Mouse (Mus musculus): ENCODE results near the gene Nlk. TPM values are rescaled to one million over a fixed set of nuclear protein-coding genes. Genes with fewer than 3 reads are reported as not detected.

Gene Nlk
- polyA plus RNA-seq, 1 experiment from 2014 or later: 18.3 TPM

DNA sequence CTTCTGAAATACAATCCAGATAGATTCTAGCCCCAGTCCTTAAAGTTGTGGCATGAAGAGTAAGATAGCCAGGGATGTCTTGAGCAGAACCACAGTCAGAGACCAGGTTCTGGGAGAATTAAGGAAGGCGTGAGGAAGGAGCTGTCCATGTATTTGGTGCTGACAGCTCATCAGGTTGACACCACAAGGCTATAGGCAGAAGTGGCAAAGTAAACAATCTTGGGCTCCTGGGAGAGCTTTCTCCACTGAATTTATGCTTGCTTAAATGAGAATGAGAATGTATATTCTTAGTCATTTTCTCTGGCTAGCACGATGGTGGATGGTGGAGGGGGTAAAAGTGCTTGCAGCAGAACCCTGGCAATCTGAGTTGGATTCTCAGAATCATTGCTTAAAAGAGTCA is 33.7 kb upstream of the Nlk start:
- no peak overlapping the region for H3K4me3 ChIP-seq (ENCODE audit: low read length)
- no peak for ATAC-seq (ENCODE audit: low FRiP score, low TSS enrichment)
- H3K27me3 ChIP-seq (ENCODE audit: control insufficient read depth, insufficient read depth, low read length): no peaks in the 10 kb centered on the region
- H3K36me3 ChIP-seq (ENCODE audit: control insufficient read depth, insufficient read depth, low read length): no peaks in the 10 kb centered on the region
- 16% methylated on average over 2 of the region's 2 CpGs for WGBS
- no peak overlapping the region for H3K9ac ChIP-seq (ENCODE audit: low read depth, low read length)
- H3K9me3 ChIP-seq (ENCODE audit: control insufficient read depth, low read length): no peaks in the 10 kb centered on the region
- no peaks in the 10 kb centered on the region for H3K4me1 ChIP-seq (ENCODE audit: control insufficient read depth, insufficient read depth, low read length)
- no peak overlapping the region for H3K4me2 ChIP-seq (replicated peaks; ENCODE audit: low read depth, low read length)
- no peak overlapping the region for H3K27ac ChIP-seq (ENCODE audit: low read depth, low read length)

GRCm38 (mm10) chr11:78728041-78728440 is 30.9 kb upstream of the Nlk start:
- no peaks in the 10 kb centered on the region for H3K4me1 ChIP-seq (ENCODE audit: control insufficient read depth, insufficient read depth, low read length)
- no peak overlapping the region for H3K9ac ChIP-seq (ENCODE audit: low read depth, low read length)
- no peaks in the 10 kb centered on the region for H3K36me3 ChIP-seq (ENCODE audit: control insufficient read depth, insufficient read depth, low read length)
- ATAC-seq (ENCODE audit: low FRiP score, low TSS enrichment): no peak
- 76% methylated on average over 4 of the region's 4 CpGs for WGBS
- no peak overlapping the region for H3K4me2 ChIP-seq (replicated peaks; ENCODE audit: low read depth, low read length)
- H3K9me3 ChIP-seq (ENCODE audit: control insufficient read depth, low read length): no peaks in the 10 kb centered on the region
- H3K27me3 ChIP-seq (ENCODE audit: control insufficient read depth, insufficient read depth, low read length): no peaks in the 10 kb centered on the region
- H3K27ac ChIP-seq (ENCODE audit: low read depth, low read length): no peak overlapping the region
- no peak overlapping the region for H3K4me3 ChIP-seq (ENCODE audit: low read length)

- no peak overlapping the region for H3K9ac ChIP-seq (ENCODE audit: low read depth, low read length)
- no peak overlapping the region for H3K4me2 ChIP-seq (replicated peaks; ENCODE audit: low read depth, low read length)
- H3K27ac ChIP-seq (ENCODE audit: low read depth, low read length): no peak overlapping the region
- H3K9me3 ChIP-seq (ENCODE audit: control insufficient read depth, low read length): no peaks in the 10 kb centered on the region
- H3K4me1 ChIP-seq (ENCODE audit: control insufficient read depth, insufficient read depth, low read length): no peaks in the 10 kb centered on the region
- H3K4me3 ChIP-seq (ENCODE audit: low read length): no peak overlapping the region
- no peak for ATAC-seq (ENCODE audit: low FRiP score, low TSS enrichment)
- no peaks in the 10 kb centered on the region for H3K36me3 ChIP-seq (ENCODE audit: control insufficient read depth, insufficient read depth, low read length)
- H3K27me3 ChIP-seq (ENCODE audit: control insufficient read depth, insufficient read depth, low read length): no peaks in the 10 kb centered on the region
- WGBS: 65% methylated on average over 3 of the region's 3 CpGs
Measured at GRCm38 (mm10) chr11:78726366-78726765, 29.2 kb upstream of the Nlk start.

GRCm38 (mm10) chr11:78724792-78725191 is 27.6 kb upstream of the Nlk start:
- Histone ChIP-seq H3K27ac (ENCODE audit: low read depth, low read length) (no peak overlapping the region), H3K4me3 (ENCODE audit: low read length) (no peak overlapping the region), H3K9me3 (ENCODE audit: control insufficient read depth, low read length) (no peaks in the 10 kb centered on the region), H3K36me3 (ENCODE audit: control insufficient read depth, insufficient read depth, low read length) (no peaks in the 10 kb centered on the region), H3K27me3 (ENCODE audit: control insufficient read depth, insufficient read depth, low read length) (no peaks in the 10 kb centered on the region), H3K4me1 (ENCODE audit: control insufficient read depth, insufficient read depth, low read length) (no peaks in the 10 kb centered on the region), H3K4me2 (replicated peaks; ENCODE audit: low read depth, low read length) (no peak overlapping the region), H3K9ac (ENCODE audit: low read depth, low read length) (no peak overlapping the region)
- 48% methylated on average over 1 of the region's 1 CpGs for WGBS
- ATAC-seq (ENCODE audit: low FRiP score, low TSS enrichment): no peak

DNA sequence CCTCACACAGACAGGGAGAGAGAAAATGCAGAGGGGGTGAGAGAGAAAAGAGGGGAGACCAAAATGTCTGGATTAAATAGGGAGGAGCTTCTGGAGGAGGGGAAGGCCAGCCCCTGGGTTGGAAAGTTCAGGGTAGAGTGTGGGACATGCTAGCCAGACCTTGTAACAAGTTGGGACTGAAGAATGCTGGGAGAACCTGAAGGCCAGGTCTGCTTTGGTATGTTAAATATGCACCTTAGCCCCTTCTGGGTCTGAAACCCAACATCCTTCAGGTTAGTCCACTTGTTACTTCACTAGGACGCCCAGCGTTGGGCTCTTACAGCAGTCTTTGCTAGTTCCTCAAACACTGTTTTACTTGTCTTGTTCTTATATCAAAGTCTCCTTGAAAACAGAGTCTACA is 24.2 kb upstream of the Nlk start:
- H3K27me3 ChIP-seq (ENCODE audit: control insufficient read depth, insufficient read depth, low read length): no peaks in the 10 kb centered on the region
- WGBS: 82% methylated on average over 2 of the region's 2 CpGs
- H3K36me3 ChIP-seq (ENCODE audit: control insufficient read depth, insufficient read depth, low read length): no peaks in the 10 kb centered on the region
- H3K4me2 ChIP-seq (replicated peaks; ENCODE audit: low read depth, low read length): no peak overlapping the region
- H3K27ac ChIP-seq (ENCODE audit: low read depth, low read length): no peak overlapping the region
- ATAC-seq (ENCODE audit: low FRiP score, low TSS enrichment): no peak
- no peak overlapping the region for H3K9ac ChIP-seq (ENCODE audit: low read depth, low read length)
- no peaks in the 10 kb centered on the region for H3K9me3 ChIP-seq (ENCODE audit: control insufficient read depth, low read length)
- H3K4me1 ChIP-seq (ENCODE audit: control insufficient read depth, insufficient read depth, low read length): no peaks in the 10 kb centered on the region
- H3K4me3 ChIP-seq (ENCODE audit: low read length): no peak overlapping the region

GRCm38 (mm10) chr11:78717655-78718054 is 20.5 kb upstream of the Nlk start:
- Histone ChIP-seq H3K36me3 (ENCODE audit: control insufficient read depth, insufficient read depth, low read length) (no peaks in the 10 kb centered on the region), H3K9ac (ENCODE audit: low read depth, low read length) (no peak overlapping the region), H3K27me3 (ENCODE audit: control insufficient read depth, insufficient read depth, low read length) (no peaks in the 10 kb centered on the region), H3K4me1 (ENCODE audit: control insufficient read depth, insufficient read depth, low read length) (no peaks in the 10 kb centered on the region), H3K9me3 (ENCODE audit: control insufficient read depth, low read length) (no peaks in the 10 kb centered on the region), H3K4me3 (ENCODE audit: low read length) (no peak overlapping the region), H3K4me2 (replicated peaks; ENCODE audit: low read depth, low read length) (no peak overlapping the region), H3K27ac (ENCODE audit: low read depth, low read length) (no peak overlapping the region)
- no peak for ATAC-seq (ENCODE audit: low FRiP score, low TSS enrichment)
- 53% methylated on average over 4 of the region's 4 CpGs for WGBS

DNA sequence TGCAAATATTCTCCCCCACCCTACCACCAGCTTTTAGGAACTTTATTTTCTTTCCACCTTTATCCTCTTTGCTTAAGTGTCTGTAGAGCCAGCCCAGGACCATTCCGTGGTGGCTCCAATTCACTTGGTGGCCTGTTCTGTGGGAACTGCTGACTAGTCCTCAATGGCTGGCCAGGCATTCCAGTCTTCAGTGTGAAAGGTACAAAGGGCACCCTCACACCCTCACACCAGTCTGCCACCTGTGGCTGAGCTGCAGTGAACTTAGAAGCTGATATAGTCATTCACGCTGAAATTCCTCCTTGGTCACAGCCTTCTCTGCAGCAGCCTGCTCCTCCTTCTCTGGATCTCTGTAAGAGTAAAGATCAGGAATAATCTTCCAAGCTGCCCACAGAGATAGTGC is 11.5 kb upstream of the Nlk start:
- 78% methylated on average over 2 of the region's 2 CpGs for WGBS
- ATAC-seq (ENCODE audit: low FRiP score, low TSS enrichment): no peak
- no peaks in the 10 kb centered on the region for H3K4me1 ChIP-seq (ENCODE audit: control insufficient read depth, insufficient read depth, low read length)
- H3K27ac ChIP-seq (ENCODE audit: low read depth, low read length): no peak overlapping the region
- H3K4me2 ChIP-seq (replicated peaks; ENCODE audit: low read depth, low read length): no peak overlapping the region
- H3K27me3 ChIP-seq (ENCODE audit: control insufficient read depth, insufficient read depth, low read length): no peaks in the 10 kb centered on the region
- H3K36me3 ChIP-seq (ENCODE audit: control insufficient read depth, insufficient read depth, low read length): no peaks in the 10 kb centered on the region
- H3K4me3 ChIP-seq (ENCODE audit: low read length): no peak overlapping the region
- no peak overlapping the region for H3K9ac ChIP-seq (ENCODE audit: low read depth, low read length)
- H3K9me3 ChIP-seq (ENCODE audit: control insufficient read depth, low read length): no peaks in the 10 kb centered on the region

- H3K4me2 ChIP-seq (replicated peaks; ENCODE audit: low read depth, low read length): no peak overlapping the region
- no peak overlapping the region for H3K27ac ChIP-seq (ENCODE audit: low read depth, low read length)
- no peak for ATAC-seq (ENCODE audit: low FRiP score, low TSS enrichment)
- no peaks in the 10 kb centered on the region for H3K36me3 ChIP-seq (ENCODE audit: control insufficient read depth, insufficient read depth, low read length)
- H3K9me3 ChIP-seq (ENCODE audit: control insufficient read depth, low read length): no peaks in the 10 kb centered on the region
- H3K4me3 ChIP-seq (ENCODE audit: low read length): no peak overlapping the region
- H3K4me1 ChIP-seq (ENCODE audit: control insufficient read depth, insufficient read depth, low read length): no peaks in the 10 kb centered on the region
- H3K27me3 ChIP-seq (ENCODE audit: control insufficient read depth, insufficient read depth, low read length): no peaks in the 10 kb centered on the region
- no peak overlapping the region for H3K9ac ChIP-seq (ENCODE audit: low read depth, low read length)
Measured at GRCm38 (mm10) chr11:78706026-78706425, 8.9 kb upstream of the Nlk start.

DNA sequence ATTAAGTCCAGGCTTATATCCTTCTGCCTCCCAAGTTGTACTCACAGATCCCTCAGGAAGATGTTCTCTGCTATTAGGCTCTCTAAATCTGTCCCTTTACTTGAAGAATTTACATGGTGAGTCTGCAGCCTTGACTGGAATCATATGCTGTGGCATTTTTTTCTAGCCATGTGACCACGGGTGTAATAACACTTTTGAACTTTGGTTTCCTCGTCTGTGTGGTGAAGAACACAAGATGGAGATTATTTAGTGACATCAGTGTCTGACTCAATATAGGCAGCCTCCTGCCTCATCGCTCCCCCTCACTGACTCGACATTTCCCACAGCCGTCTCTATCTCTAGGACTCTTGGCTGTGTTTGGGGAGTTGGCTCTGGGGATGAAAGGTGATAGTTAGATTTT is 5.9 kb upstream of the Nlk start:
- Histone ChIP-seq H3K4me1 (ENCODE audit: control insufficient read depth, insufficient read depth, low read length) (no peaks in the 10 kb centered on the region), H3K27me3 (ENCODE audit: control insufficient read depth, insufficient read depth, low read length) (no peaks in the 10 kb centered on the region), H3K36me3 (ENCODE audit: control insufficient read depth, insufficient read depth, low read length) (no peaks in the 10 kb centered on the region), H3K4me2 (replicated peaks; ENCODE audit: low read depth, low read length) (no peak overlapping the region), H3K9ac (ENCODE audit: low read depth, low read length) (no peak overlapping the region), H3K27ac (ENCODE audit: low read depth, low read length) (no peak overlapping the region), H3K9me3 (ENCODE audit: control insufficient read depth, low read length) (no peaks in the 10 kb centered on the region), H3K4me3 (ENCODE audit: low read length) (no peak overlapping the region)
- ATAC-seq (ENCODE audit: low FRiP score, low TSS enrichment): no peak
- WGBS: 81% methylated on average over 5 of the region's 5 CpGs

GRCm38 (mm10) chr11:78702319-78702718 is 5.1 kb upstream of the Nlk start:
- no peak overlapping the region for H3K27ac ChIP-seq (ENCODE audit: low read depth, low read length)

More at GRCm38 (mm10) chr11:78702319-78702718, 5.1 kb upstream of the Nlk start:
- ATAC-seq (ENCODE audit: low FRiP score, low TSS enrichment): no peak
- H3K4me3 ChIP-seq (ENCODE audit: low read length): no peak overlapping the region
- H3K9ac ChIP-seq (ENCODE audit: low read depth, low read length): no peak overlapping the region
- H3K27me3 ChIP-seq (ENCODE audit: control insufficient read depth, insufficient read depth, low read length): no peaks in the 10 kb centered on the region
- no peak overlapping the region for H3K4me2 ChIP-seq (replicated peaks; ENCODE audit: low read depth, low read length)
- no peaks in the 10 kb centered on the region for H3K9me3 ChIP-seq (ENCODE audit: control insufficient read depth, low read length)
- no peaks in the 10 kb centered on the region for H3K4me1 ChIP-seq (ENCODE audit: control insufficient read depth, insufficient read depth, low read length)
- 60% methylated on average over 3 of the region's 3 CpGs for WGBS
- H3K36me3 ChIP-seq (ENCODE audit: control insufficient read depth, insufficient read depth, low read length): no peaks in the 10 kb centered on the region

Measured in kidney, embryonic 14.5 days (tissue).